In genomic region chr3:144379801-144380200, GRCm38 (mm10) we compare ENCODE assay signal across 21 mouse cellular contexts.
DNase-seq lines count a peak whose midpoint lies in the region; ATAC-seq lines count a peak whose summit lies in the region.
"Had no signal": no experiment of that assay in that cellular context is flagged by ENCODE, and none has a peak within 500 bp of the region (broad histone marks: within the 10 kb centered on the region; RNA-seq: fewer than 3 reads in every experiment).

No protein-coding gene starts in this region.

- peak; percentile 8 for DNase-seq in CD4-positive, CD25-positive, alpha-beta regulatory T cell, adult 2 months (ENCODE audit: low read depth, low spot score)
- peak; percentile 59 for DNase-seq in retina, postnatal 1 day
- no peak for DNase-seq in retina, embryonic 14.5 days (ENCODE audit: low spot score)
- DNase-seq in induced T-regulatory cell, adult 2 months (ENCODE audit: low read depth) = peak; percentile 32
- DNase-seq in adrenal gland, adult (ENCODE audit: inconsistent age in 2 of 2, low spot score in 1 of 2) = no peak
- no peak for DNase-seq in frontal cortex, postnatal 25 days (ENCODE audit: low spot score in 2 of 2)
- DNase-seq: adrenal gland, adult 2 months; adrenal gland, postnatal 10 days; adrenal gland, postnatal 25 days; cerebellum, adult 11 months; cerebellum, adult 18-20 months; cerebellum, adult 8-10 months; cerebellum, adult 9-11 months; cerebellum, postnatal 14 days; cerebellum, postnatal 36 days; embryo, embryonic 11 days; forebrain, postnatal 0 days had no signal

- ATAC-seq in CD4-positive, CD25-positive, alpha-beta regulatory T cell, adult 4 months = no peak
- ATAC-seq: activated CD4-positive, CD25-positive, alpha-beta regulatory T cell, adult 4 months; forebrain, embryonic 13.5 days; forebrain, postnatal 0 days; Patski had no signal

Comparison
In these comparisons a context has a peak if more than half of its experiments do, and no peak if none do; other contexts are left out.
1. DNase-seq: peak in CD4-positive, CD25-positive, alpha-beta regulatory T cell, adult 2 months (single experiment), retina, postnatal 1 day (single experiment) and induced T-regulatory cell, adult 2 months (single experiment); none in retina, embryonic 14.5 days (single experiment), adrenal gland, adult (0 of 2) and frontal cortex, postnatal 25 days (0 of 2).